Mouse (Mus musculus): ENCODE measurements around the gene Ccdc141.

DNA sequence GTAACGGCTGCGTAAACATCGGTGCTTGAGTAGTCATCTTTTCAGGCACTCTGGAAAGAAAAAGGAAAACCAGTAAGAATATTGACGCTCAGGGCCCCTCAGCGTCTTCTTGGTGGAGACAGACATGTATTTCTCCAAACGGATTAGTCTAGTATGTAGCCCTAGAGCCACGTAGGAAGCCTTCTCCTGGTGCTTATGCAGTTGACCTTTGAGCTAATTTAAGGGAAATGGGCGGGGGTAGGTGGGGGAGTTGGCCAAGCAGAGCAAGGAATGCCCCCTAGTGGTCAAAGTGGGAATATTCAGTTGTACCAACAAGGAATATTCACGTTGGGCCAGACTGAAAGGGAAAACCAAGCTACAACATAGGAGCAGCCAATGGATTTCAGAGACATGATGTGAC lies 190.3 kb downstream of the Ccdc141 start:
- no peak for TF ChIP-seq MAFK (IDR thresholded peaks at IDR 0.05; ENCODE audit: insufficient read depth, low read depth, low read length)
- no peak for TF ChIP-seq ZNF384 (IDR thresholded peaks at IDR 0.05; ENCODE audit: low read depth, low read length)

Data from ES-E14 (cell line).